ENCODE assay signal across 9 mouse cellular contexts in the genomic region with DNA sequence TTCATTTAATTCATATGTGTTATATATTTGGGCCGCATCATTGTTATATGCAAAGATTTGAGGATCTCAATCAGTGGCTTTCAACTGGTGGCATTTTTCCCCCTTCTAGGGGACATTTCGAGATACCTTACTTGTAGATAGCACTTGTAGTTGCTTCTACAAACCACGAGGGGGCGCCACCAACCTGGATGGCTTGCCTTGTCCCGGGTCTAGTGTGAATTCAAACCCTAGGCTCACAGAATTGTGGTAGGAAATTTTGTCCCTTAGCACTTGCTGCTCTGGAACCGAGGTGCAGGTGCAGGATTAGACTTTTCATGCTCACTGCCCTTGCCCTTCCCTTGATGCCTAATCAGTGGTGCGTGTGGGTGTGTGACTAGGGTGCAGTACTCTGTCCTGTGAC.
DNase-seq lines count a peak whose midpoint lies in the region; ATAC-seq and TF ChIP-seq lines count a peak whose summit lies in the region.
"Had no signal": no experiment of that assay in that cellular context is flagged by ENCODE, and none has a peak within 500 bp of the region (broad histone marks: within the 10 kb centered on the region; RNA-seq: fewer than 3 reads in every experiment).

No protein-coding gene starts in this region.

- TF ChIP-seq CTCF in heart, postnatal 0 days (IDR thresholded peaks at IDR 0.05; ENCODE audit: low read depth) = peak; percentile 75
- peak; percentile 84 for TF ChIP-seq CTCF in ES-Bruce4 (IDR thresholded peaks at IDR 0.05; ENCODE audit: low read depth, low read length)

- peaks cover 5% of the 10 kb centered on the region; the same call in 1 of the 2 replicates for H3K4me1 ChIP-seq in heart, postnatal 0 days (ENCODE audit: control insufficient read depth, insufficient read depth)
- peaks cover 12% of the 10 kb centered on the region; the same call in 1 of the 2 replicates for H3K4me1 ChIP-seq in heart, embryonic 10.5 days
- H3K4me1 ChIP-seq in ES-Bruce4 (ENCODE audit: control insufficient read depth, insufficient read depth, low read length) = no peaks in the 10 kb centered on the region
- H3K4me1 ChIP-seq: megakaryocyte, embryonic 14.5 days had no signal

- intact Hi-C loops in left cerebral cortex, postnatal 25 days (cut with DNase I) = loop anchor here (5.0 to 10.0 kb wide), 5 partner anchors 231 to 851 kb away; a partner anchor contains a TSS

- H3K27ac ChIP-seq in heart, postnatal 0 days (ENCODE audit: low read depth) = no peak overlapping the region
- no peak overlapping the region for H3K27ac ChIP-seq in heart, embryonic 10.5 days
- no peak overlapping the region for H3K27ac ChIP-seq in ES-Bruce4 (ENCODE audit: insufficient read depth, low read length)

- 23% methylated on average over 7 of the region's 7 CpGs for WGBS in heart, postnatal 0 days
- 23% methylated on average over 7 of the region's 7 CpGs for WGBS in heart, embryonic 10.5 days

- no peaks in the 10 kb centered on the region for H3K9me3 ChIP-seq in heart, postnatal 0 days (replicated peaks; ENCODE audit: control insufficient read depth, low read length)
- H3K9me3 ChIP-seq in heart, embryonic 10.5 days = no peaks in the 10 kb centered on the region
- H3K9me3 ChIP-seq in ES-Bruce4 (replicated peaks; ENCODE audit: control insufficient read depth, insufficient read depth, low read length, poor library complexity, severe bottlenecking) = no peaks in the 10 kb centered on the region

- TF ChIP-seq POLR2A in ES-Bruce4 (IDR thresholded peaks at IDR 0.05; ENCODE audit: insufficient read depth, low read length) = no peak

- H3K36me3 ChIP-seq in heart, postnatal 0 days (replicated peaks; ENCODE audit: control insufficient read depth, insufficient read depth, low read length) = no peaks in the 10 kb centered on the region
- H3K36me3 ChIP-seq in heart, embryonic 10.5 days = no peaks in the 10 kb centered on the region
- H3K36me3 ChIP-seq in ES-Bruce4 (ENCODE audit: control insufficient read depth, insufficient read depth, low read length, poor library complexity, severe bottlenecking) = no peaks in the 10 kb centered on the region

- H3K27me3 ChIP-seq in heart, postnatal 0 days (ENCODE audit: control insufficient read depth, insufficient read depth, low read length) = peaks cover 32% of the 10 kb centered on the region
- H3K27me3 ChIP-seq in heart, embryonic 10.5 days (ENCODE audit: insufficient read depth, poor library complexity, severe bottlenecking) = peaks cover 63% of the 10 kb centered on the region
- H3K27me3 ChIP-seq in ES-Bruce4 (ENCODE audit: control insufficient read depth, insufficient read depth, low read length, poor library complexity, severe bottlenecking) = no peaks in the 10 kb centered on the region

- no peak for TF ChIP-seq EP300 in heart, postnatal 0 days (IDR thresholded peaks at IDR 0.05; ENCODE audit: low read depth)
- no peak for TF ChIP-seq EP300 in ES-Bruce4 (IDR thresholded peaks at IDR 0.05; ENCODE audit: insufficient read depth, low read depth, low read length)

- no peak overlapping the region for H3K4me3 ChIP-seq in heart, postnatal 0 days (ENCODE audit: low read depth, low read length)
- no peak overlapping the region for H3K4me3 ChIP-seq in heart, embryonic 10.5 days
- no peak overlapping the region for H3K4me3 ChIP-seq in ES-Bruce4 (ENCODE audit: low read depth, low read length)
- H3K4me3 ChIP-seq: megakaryocyte, embryonic 14.5 days had no signal

- ATAC-seq in heart, postnatal 0 days (ENCODE audit: insufficient read depth, low read depth) = no peak; the same call in 1 of the 2 replicates

- no peak overlapping the region for H3K9ac ChIP-seq in heart, postnatal 0 days (replicated peaks; ENCODE audit: low read depth, low read length)
- H3K9ac ChIP-seq in ES-Bruce4 (ENCODE audit: low read depth, poor library complexity, severe bottlenecking) = no peak overlapping the region

- DNase-seq in heart, postnatal 0 days (ENCODE audit: low spot score) = peak; percentile 30
- no peak for DNase-seq in heart, embryonic 10.5 days (ENCODE audit: low spot score)
- DNase-seq in c-Kit-positive CD71-positive TER-119-positive erythroid progenitor cells, embryonic 14.5 days (ENCODE audit: low spot score) = peak; percentile 20
- peak; percentile 64 to 68 for DNase-seq in frontal cortex, postnatal 36 days (ENCODE audit: low spot score in 2 of 2)
- DNase-seq in left cerebral cortex, postnatal 25 days (ENCODE audit: low spot score in 2 of 2) = peak; percentile 63 to 66
- DNase-seq in ovary, adult 18-20 months (ENCODE audit: low spot score) = peak; percentile 17
- DNase-seq in thymus, postnatal 0 days (ENCODE audit: low spot score) = peak; percentile 83

- H3K4me2 ChIP-seq in heart, postnatal 0 days (ENCODE audit: low read depth, low read length) = no peak overlapping the region
